Mouse (Mus musculus) thymus, adult 2 months (tissue): ENCODE results near the gene Fam117a.

ENCODE experiments used
- CTCF ChIP-seq: fragments of 200-500 bp; IDR thresholded peaks from 2 replicates; pipeline ENCODE4 v1.5.1; 2012; ENCODE audit warnings: mild to moderate bottlenecking, control low read depth, low read length, moderate library complexity, borderline replicate concordance; ENCODE audit not compliant: control insufficient read depth, poor library complexity, insufficient read depth; ENCODE audit errors: extremely low read depth
- POLR2A ChIP-seq: fragments of 200-500 bp; IDR thresholded peaks from 2 replicates; pipeline ENCODE4 v1.6.1; 2012; ENCODE audit warnings: mild to moderate bottlenecking, low read length, control low read depth, moderate library complexity; ENCODE audit not compliant: control insufficient read depth, poor library complexity, insufficient read depth; ENCODE audit errors: extremely low read depth

GRCm38 (mm10) chr11:95389006-95389405, 52.2 kb downstream of the Fam117a start:
- TF ChIP-seq CTCF = no peak
- no peak for TF ChIP-seq POLR2A
